Mouse (Mus musculus): ENCODE results near the gene Ccnd1. TPM values are rescaled to one million over a fixed set of nuclear protein-coding genes. Genes with fewer than 3 reads are reported as not detected.

The Ccnd1 gene
- polyA plus RNA-seq, 1 experiment from 2014 or later = 57.4 TPM

DNA sequence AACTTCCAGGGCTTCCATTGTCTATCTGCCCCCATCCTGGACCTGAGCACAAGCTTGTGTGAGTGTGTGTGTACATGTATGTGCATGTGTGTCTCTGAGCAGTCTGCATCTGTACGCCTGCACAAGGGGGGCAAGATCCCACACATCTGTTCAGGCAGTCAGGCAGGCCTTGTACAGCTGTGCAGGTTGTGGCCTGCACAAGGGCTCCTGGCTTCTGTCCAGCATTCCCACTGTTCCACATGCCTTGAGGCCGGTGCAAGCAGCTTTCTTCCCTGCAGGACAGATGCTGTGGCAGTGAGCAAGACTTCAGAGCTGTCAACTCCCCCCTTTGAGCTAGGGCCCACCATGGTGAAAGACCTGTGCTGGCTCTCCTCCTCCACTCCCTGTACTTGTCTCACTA lies 56.6 kb downstream of the Ccnd1 start:
- Histone ChIP-seq H3K27me3 (peaks cover 8% of the 10 kb centered on the region), H3K9me3 (replicated peaks) (no peaks in the 10 kb centered on the region), H3K4me3 (no peak overlapping the region), H3K4me1 (replicated peaks) (peaks cover 11% of the 10 kb centered on the region), H3K9ac (no peak overlapping the region), H3K27ac (no peak overlapping the region), H3K36me3 (no peaks in the 10 kb centered on the region), H3K4me2 (no peak overlapping the region)
- WGBS = 34% methylated on average over 2 of the region's 2 CpGs
- no peak for ATAC-seq (replicated peaks; ENCODE audit: insufficient number of reproducible peaks, insufficient read depth, low FRiP score, low read depth)

Other genes with a start within 250 kb of the Ccnd1 start
- 8.1 and 12.2 TPM in 2 replicates for gene Ano1, start 188.0 kb downstream of the Ccnd1 start, polyA plus RNA-seq (2015; fragmentation: Nextera tagmentation; extraction: Ambion mirVana)
- 0.65 TPM in 1 of 2 replicates, not detected in the other for gene Fgf3, start 101.8 kb downstream of the Ccnd1 start, polyA plus RNA-seq (2015; fragmentation: Nextera tagmentation; extraction: Ambion mirVana)
- not detected in 2 replicates for gene Fgf4, start 92.6 kb downstream of the Ccnd1 start, polyA plus RNA-seq (2015; fragmentation: Nextera tagmentation; extraction: Ambion mirVana)
- 0.11 TPM in 1 of 2 replicates, not detected in the other for gene Fgf15, start 43.4 kb downstream of the Ccnd1 start, polyA plus RNA-seq (2015; fragmentation: Nextera tagmentation; extraction: Ambion mirVana)
- gene LTO1, start 24.8 kb downstream of the Ccnd1 start, polyA plus RNA-seq (2015; fragmentation: Nextera tagmentation; extraction: Ambion mirVana) = 19.8 and 21.6 TPM in 2 replicates